Mouse (Mus musculus) v-Abl transformed pro-B cells (cell line): ENCODE data around the gene Pigz.

Source experiments
- in situ Hi-C, 2 experiments: fragments of 400-800 bp; cut with MboI; formaldehyde crosslinking; loops; one replicate each; pipeline ENCODE4 v1.15.1; 2025; ENCODE audit not compliant: unreplicated experiment in 2 of 2

Pigz gene

DNA sequence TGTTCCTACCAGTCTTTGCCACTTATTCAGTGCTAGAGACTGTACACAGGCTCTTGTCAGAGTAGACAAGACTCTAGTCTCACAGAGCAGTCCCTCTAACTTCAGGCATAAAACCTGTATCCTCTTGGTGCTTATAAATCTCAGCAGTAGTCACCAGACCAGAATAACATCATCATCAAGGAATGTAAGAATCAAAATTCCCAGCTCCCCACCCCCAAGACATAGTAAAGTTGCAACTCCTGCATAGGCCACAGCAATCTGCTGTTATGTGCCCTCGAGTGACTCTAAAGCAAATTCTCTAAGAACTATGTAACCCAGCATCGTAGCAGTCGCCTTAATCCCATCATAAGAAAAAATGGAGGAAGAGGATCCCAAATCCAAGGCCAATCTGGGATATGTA lies 45.9 kb downstream of the Pigz start:
- in situ Hi-C loops, result no loop called here

DNA sequence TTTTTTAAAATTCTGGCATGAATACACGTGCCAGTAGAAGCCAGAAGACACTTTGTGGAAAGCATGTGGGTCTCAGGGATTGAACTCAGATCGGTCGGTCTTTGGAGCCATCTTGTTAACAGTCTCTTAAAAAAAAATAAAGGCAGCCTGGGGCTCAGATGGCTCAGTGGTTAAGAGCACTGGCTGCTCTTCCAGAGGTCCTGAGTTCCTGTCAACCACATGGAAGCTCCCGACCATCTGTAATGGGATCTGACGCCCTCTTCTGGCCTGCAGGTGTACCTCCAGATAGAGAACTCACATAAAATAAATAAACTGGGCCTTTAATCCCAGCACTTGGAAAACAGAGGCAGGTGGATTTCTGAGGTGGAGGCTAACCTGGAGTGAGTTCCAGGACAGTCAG lies 47.3 kb downstream of the Pigz start:
- in situ Hi-C loops, result no loop called here

DNA sequence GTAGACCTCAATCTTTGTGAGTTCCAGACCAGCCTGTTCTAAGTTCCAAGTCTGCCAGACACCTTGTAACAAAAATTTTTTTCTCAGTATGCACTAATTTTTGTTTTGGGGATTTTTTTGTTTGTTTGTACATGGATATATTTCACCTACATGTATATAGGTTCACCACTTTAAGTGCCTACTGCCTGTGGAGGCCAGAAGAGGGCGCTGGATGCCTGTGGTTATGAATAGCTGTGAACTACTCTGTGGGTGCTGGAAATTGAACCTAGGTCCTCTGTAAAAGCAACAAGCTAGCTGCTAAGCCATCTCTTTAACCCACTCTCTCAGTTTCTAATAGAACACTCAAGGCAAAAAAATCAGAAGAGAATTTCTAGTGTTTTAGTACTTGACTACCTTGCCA lies 58.4 kb downstream of the Pigz start:
- in situ Hi-C loops, result no loop called here

DNA sequence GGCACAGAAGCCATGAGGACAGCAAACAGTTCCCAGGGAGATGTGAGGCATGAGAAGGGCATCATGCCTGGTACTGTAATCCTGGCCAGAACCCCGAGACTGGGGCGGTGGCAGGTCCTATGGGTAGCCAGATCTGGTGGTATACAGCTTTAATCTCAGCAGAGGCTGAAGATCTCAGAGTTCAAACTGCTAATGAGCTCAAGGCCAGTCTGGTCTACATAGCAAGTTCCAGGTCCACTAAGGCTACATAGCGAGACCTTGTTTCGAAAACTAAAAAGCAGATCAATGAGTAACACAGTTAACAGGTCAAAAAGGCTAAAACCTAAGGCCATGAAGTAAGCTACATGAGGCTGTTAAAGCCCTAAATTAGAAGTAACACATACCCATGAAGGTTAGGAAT lies 59.5 kb downstream of the Pigz start:
- in situ Hi-C loops, result no loop called here

DNA sequence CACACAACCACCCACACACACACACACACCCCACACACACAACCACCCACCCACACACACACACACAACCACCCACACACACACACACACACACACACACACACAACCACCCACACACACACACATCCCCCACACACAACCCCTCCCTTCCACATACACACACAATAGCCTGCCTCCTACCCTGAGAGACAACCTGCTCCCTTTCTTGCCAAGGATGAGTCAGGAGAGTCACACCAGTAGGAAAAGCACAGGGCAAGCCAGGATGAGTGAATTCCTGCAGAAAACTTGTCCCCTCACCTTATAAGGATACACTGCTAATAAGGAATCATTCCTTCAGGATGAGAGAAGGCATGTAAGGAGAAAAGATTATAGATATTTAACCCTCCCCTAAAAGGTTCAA lies 60.3 kb downstream of the Pigz start:
- in situ Hi-C loops, result no loop called here
